Mouse (Mus musculus) limb, embryonic 10.5 days (tissue): Measurements from ENCODE around the gene Cxcr1. TPM values are rescaled to one million over a fixed set of nuclear protein-coding genes. Genes with fewer than 3 reads are reported as not detected.

ENCODE experiments used
- DNase-seq: peaks from one replicate; pipeline ENCODE4 v3.0.0-alpha.2; 2017; ENCODE audit warnings: low spot score
- H3K27ac ChIP-seq: fragments of 300-500 bp; sonication (generic); 2 replicates; pipeline ENCODE4 v1.5.1; 2016; ENCODE audit warnings: mild to moderate bottlenecking
- H3K27me3 ChIP-seq: fragments of 300-500 bp; sonication (generic); 2 replicates; pipeline ENCODE4 v1.6.1; 2016; ENCODE audit warnings: low read depth, mild to moderate bottlenecking; ENCODE audit not compliant: poor library complexity, severe bottlenecking
- H3K36me3 ChIP-seq: fragments of 300-500 bp; sonication (generic); 2 replicates; pipeline ENCODE4 v1.6.1; 2016; ENCODE audit warnings: mild to moderate bottlenecking, moderate library complexity
- H3K4me1 ChIP-seq: fragments of 300-500 bp; sonication (generic); 2 replicates; pipeline ENCODE4 v1.6.1; 2016
- H3K4me3 ChIP-seq: fragments of 300-500 bp; sonication (generic); 2 replicates; pipeline ENCODE4 v1.5.1; 2016; ENCODE audit warnings: mild to moderate bottlenecking, moderate library complexity
- H3K9me3 ChIP-seq: fragments of 300-500 bp; sonication (generic); replicated peaks from 2 replicates; pipeline ENCODE4 v1.6.1; 2016; ENCODE audit warnings: mild to moderate bottlenecking
- WGBS: fragments of 180-500 bp; shearing (Covaris S2); methylation state at CpG from one replicate; pipeline ENCODE4 v1.1.7; 2016; 5-methylcytosine and 5-hydroxymethylcytosine counted together
- polyA plus RNA-seq: library from polyadenylated mRNA; unstranded; fragments of >200 nt; fragmentation: Nextera tagmentation; extraction: Ambion mirVana; gene quantifications from 2 replicates; pipeline ENCODE4 v1.2.1, GENCODE M21; 2016

Cxcr1 gene
- polyA plus RNA-seq, result 0.10 TPM in 1 of 2 replicates, not detected in the other

DNA sequence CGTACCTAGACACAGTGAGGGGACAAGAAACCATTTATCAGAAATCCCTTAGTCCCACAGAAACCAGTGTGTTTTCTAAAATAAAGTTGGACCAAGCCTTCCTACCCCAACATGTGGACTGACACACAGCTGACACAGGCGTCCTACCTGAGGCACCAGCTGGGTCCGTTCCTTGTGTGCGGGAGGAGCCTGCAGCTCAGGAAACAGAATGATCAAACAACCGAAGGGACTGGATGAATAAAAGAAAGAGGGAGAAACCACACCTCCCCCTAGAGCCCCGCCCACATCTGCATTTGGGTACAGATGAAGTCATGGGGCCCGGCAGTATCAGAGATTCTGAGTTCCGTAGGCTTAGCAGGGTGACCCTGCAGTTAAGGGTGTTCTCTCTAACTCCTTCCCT, at the start of gene Cxcr1:
Gene Cxcr1 (minus strand): TSS at position 187 of the 400 bp plus-strand sequence.
- 74% methylated on average over 8 of the region's 8 CpGs for WGBS
- no peak within 1 kb of the TSS for H3K27ac ChIP-seq
- H3K36me3 ChIP-seq, result no peaks in the 10 kb centered on the region
- no peaks in the 10 kb centered on the region for H3K4me1 ChIP-seq
- no peak for DNase-seq
- H3K27me3 ChIP-seq, result no peaks in the 10 kb centered on the region
- no peaks in the 10 kb centered on the region for H3K9me3 ChIP-seq
- H3K4me3 ChIP-seq, result no peak within 1 kb of the TSS

DNA sequence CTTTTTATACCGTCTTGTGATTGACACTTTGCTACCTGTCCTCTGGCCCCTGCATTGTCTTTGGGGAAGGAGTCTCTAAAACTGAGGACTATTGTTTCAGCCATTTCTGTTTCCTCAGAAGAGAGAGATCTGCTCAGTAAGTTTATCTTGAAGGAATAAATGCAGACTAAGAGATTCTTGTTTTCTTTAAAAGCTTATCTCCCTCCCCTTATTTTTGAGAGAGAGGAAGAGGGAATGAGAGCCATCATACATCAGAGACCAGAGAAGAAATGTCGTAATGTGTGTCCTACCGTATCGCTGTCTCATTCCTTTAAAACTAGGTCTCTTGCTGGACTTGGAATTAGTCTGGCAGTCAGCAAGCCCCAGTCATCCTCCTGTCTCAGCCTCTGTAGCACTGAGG, 46.4 kb upstream of the Cxcr1 start:
- Histone ChIP-seq H3K4me1 (peaks cover 34% of the 10 kb centered on the region), H3K4me3 (no peak overlapping the region), H3K27ac (no peak overlapping the region), H3K36me3 (peaks cover 23% of the 10 kb centered on the region), H3K9me3 (no peaks in the 10 kb centered on the region), H3K27me3 (no peaks in the 10 kb centered on the region)
- WGBS, result 91% methylated on average over 4 of the region's 4 CpGs
- DNase-seq, result no peak

DNA sequence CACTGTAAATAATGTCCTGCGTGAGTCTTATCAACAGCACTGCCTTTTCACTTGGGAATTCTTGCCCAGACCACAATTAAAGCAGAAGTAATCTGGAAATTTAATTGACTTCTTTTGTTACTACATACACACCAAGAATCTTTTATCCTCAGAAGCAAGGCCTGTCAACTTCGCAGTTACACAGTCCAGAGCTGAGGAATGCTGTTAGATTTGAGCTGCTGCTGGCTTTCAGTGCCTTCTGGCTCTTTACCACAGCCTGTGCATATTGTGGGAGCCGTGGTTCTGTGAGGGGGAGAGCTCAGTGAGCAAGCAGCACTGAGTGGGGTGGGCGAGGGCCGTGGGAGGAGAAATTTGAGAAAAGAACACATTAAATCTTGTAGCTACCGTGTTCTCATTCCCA, 45.9 kb upstream of the Cxcr1 start:
- whole genome bisulfite sequencing, result 85% methylated on average over 6 of the region's 6 CpGs
- H3K27me3 ChIP-seq, result no peaks in the 10 kb centered on the region
- DNase-seq, result no peak
- no peak overlapping the region for H3K27ac ChIP-seq
- no peak overlapping the region for H3K4me3 ChIP-seq
- peaks cover 20% of the 10 kb centered on the region for H3K36me3 ChIP-seq
- H3K9me3 ChIP-seq, result no peaks in the 10 kb centered on the region
- peaks cover 32% of the 10 kb centered on the region for H3K4me1 ChIP-seq

GRCm38 (mm10) chr1:74239618-74240017, 45.2 kb upstream of the Cxcr1 start:
- peaks cover 20% of the 10 kb centered on the region for H3K36me3 ChIP-seq
- no peaks in the 10 kb centered on the region for H3K27me3 ChIP-seq
- no peak for DNase-seq
- no peak overlapping the region; the same call in 1 of the 2 replicates for H3K4me3 ChIP-seq
- no peaks in the 10 kb centered on the region for H3K9me3 ChIP-seq
- no peak overlapping the region for H3K27ac ChIP-seq
- WGBS, result 74% methylated on average over 11 of the region's 11 CpGs
- peaks cover 29% of the 10 kb centered on the region for H3K4me1 ChIP-seq

- Histone ChIP-seq H3K36me3 (peaks cover 20% of the 10 kb centered on the region), H3K9me3 (no peaks in the 10 kb centered on the region), H3K4me1 (peaks cover 26% of the 10 kb centered on the region), H3K27ac (no peak overlapping the region), H3K27me3 (no peaks in the 10 kb centered on the region), H3K4me3 (peak overlapping the region; percentile 26; the same call in 1 of the 2 replicates)
- WGBS, result 75% methylated on average over 7 of the region's 7 CpGs
- DNase-seq, result no peak
These were observed 44.7 kb upstream of the Cxcr1 start for GRCm38 (mm10) chr1:74239162-74239561.

- DNase-seq, result no peak
- peaks cover 19% of the 10 kb centered on the region for H3K36me3 ChIP-seq
- no peaks in the 10 kb centered on the region for H3K27me3 ChIP-seq
- 92% methylated on average over 1 of the region's 1 CpGs for WGBS
- no peaks in the 10 kb centered on the region for H3K9me3 ChIP-seq
- H3K27ac ChIP-seq, result no peak overlapping the region
- H3K4me3 ChIP-seq, result peak overlapping the region; percentile 95
- peaks cover 26% of the 10 kb centered on the region for H3K4me1 ChIP-seq
These were observed 43.7 kb upstream of the Cxcr1 start for GRCm38 (mm10) chr1:74238136-74238535.

GRCm38 (mm10) chr1:74237671-74238070, 43.2 kb upstream of the Cxcr1 start:
- no peaks in the 10 kb centered on the region for H3K27me3 ChIP-seq
- H3K27ac ChIP-seq, result peak overlapping the region; percentile 94; the same call in 1 of the 2 replicates
- DNase-seq, result no peak
- H3K4me1 ChIP-seq, result peaks cover 26% of the 10 kb centered on the region
- H3K4me3 ChIP-seq, result peak overlapping the region; percentile 95
- 56% methylated on average over 5 of the region's 5 CpGs for WGBS
- no peaks in the 10 kb centered on the region for H3K9me3 ChIP-seq
- H3K36me3 ChIP-seq, result peaks cover 16% of the 10 kb centered on the region

DNA sequence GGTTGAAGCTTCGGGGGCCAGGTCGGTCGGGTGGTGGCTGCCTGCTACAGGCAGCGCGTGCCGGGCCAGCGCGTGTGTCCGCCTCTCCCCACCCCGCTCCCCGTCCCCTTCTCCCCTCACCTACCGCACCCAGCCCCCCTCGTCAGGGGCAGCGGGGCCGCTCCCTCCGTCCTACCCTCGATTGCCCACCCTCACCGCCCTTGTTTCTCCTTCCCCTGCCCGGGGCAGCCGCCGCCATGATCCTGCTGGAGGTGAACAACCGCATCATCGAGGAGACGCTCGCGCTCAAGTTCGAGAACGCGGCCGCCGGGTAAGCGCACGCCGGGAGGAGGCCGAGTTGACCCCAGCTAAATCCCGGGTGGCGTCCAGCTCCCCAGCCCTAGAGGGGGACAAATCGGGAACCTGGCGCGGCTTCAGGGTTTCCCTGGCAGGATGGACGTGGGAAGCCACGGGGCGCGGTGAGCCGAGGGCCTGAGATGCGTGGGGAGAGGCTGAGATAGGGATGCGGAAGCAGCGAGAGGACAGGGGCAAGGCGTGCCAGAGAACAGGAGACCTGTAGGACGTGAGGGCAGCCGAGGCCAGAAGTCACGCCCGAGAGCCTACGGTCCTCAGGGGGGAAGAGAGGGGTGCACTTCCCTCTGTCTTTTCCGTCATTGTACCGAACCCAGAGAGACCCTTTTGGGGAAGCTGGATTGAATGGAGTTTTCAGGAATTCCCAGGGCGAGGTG, 42.3 kb upstream of the Cxcr1 start:
- peaks cover 26% of the 10 kb centered on the region for H3K4me1 ChIP-seq
- no peaks in the 10 kb centered on the region for H3K9me3 ChIP-seq
- peaks cover 8% of the 10 kb centered on the region; the same call in 1 of the 2 replicates for H3K36me3 ChIP-seq
- H3K27ac ChIP-seq, result peak overlapping the region; percentile 94
- H3K4me3 ChIP-seq, result peak overlapping the region; percentile 95
- peak; percentile 71 for DNase-seq
- H3K27me3 ChIP-seq, result no peaks in the 10 kb centered on the region
- under 1% methylated on average over 46 of the region's 57 CpGs for WGBS

- Histone ChIP-seq H3K27me3 (no peaks in the 10 kb centered on the region), H3K9me3 (no peaks in the 10 kb centered on the region), H3K27ac (peak within 1 kb of the TSS; percentile 94), H3K36me3 (peaks cover 6% of the 10 kb centered on the region; the same call in 1 of the 2 replicates), H3K4me3 (peak within 1 kb of the TSS; percentile 95), H3K4me1 (peaks cover 26% of the 10 kb centered on the region)
- WGBS, result 2% methylated on average over 48 of the region's 55 CpGs
- DNase-seq, result peak; percentile 99
These were observed 41.6 kb upstream of the Cxcr1 start, which contains the start of gene Arpc2 for GRCm38 (mm10) chr1:74235938-74236589. Gene Arpc2 (plus strand): TSS chr1:74236084.

DNA sequence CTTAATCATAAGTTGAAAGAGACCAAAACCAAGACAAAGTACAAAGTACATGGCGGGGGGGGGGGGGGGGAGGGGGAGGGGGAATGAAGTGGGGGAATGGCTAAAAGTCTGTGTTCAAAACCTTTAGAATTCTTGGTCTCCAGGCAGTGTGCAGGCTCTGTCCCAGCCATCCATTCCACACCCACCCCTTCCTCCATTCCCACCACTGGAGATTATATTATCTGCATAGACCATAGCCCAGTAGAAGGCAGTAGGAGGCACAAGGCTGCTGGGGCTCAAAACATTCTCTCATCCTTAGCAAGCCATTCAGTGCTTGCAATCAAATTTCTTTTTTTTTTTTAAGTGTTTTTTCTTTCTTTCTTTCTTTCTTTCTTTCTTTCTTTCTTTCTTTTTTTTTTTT, 36.6 kb upstream of the Cxcr1 start:
- Histone ChIP-seq H3K36me3 (no peaks in the 10 kb centered on the region), H3K4me1 (no peaks in the 10 kb centered on the region), H3K27me3 (no peaks in the 10 kb centered on the region), H3K27ac (no peak overlapping the region), H3K9me3 (no peaks in the 10 kb centered on the region), H3K4me3 (no peak overlapping the region)
- DNase-seq, result no peak
- 40% methylated on average over 1 of the region's 1 CpGs for WGBS

DNA sequence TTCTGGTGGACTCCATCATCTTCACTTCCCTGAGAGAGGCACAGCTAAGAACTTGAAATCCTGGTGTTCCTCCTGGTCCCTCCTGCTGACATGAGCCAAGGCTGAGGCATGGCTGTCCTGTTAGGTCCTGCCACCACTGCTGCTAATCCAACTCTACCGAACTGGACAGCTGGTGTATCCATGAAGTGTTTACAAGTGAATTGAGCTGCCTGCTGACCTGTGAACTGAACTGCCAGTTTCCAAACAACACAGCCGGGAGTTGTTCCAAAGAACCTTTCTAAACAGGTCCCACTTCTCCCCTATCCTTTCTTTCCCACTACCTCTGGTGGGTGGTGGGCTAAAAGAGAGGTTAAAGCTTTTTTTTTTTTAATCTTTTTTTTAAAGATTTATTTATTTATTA, 35.5 kb upstream of the Cxcr1 start:
- Histone ChIP-seq H3K9me3 (no peaks in the 10 kb centered on the region), H3K27ac (no peak overlapping the region), H3K36me3 (no peaks in the 10 kb centered on the region), H3K4me1 (no peaks in the 10 kb centered on the region), H3K4me3 (no peak overlapping the region), H3K27me3 (no peaks in the 10 kb centered on the region)
- 77% methylated on average over 2 of the region's 2 CpGs for WGBS
- DNase-seq, result no peak

GRCm38 (mm10) chr1:74227317-74227716, 32.9 kb upstream of the Cxcr1 start:
- no peaks in the 10 kb centered on the region for H3K27me3 ChIP-seq
- no peak overlapping the region for H3K4me3 ChIP-seq
- H3K9me3 ChIP-seq, result no peaks in the 10 kb centered on the region
- no peak overlapping the region for H3K27ac ChIP-seq
- DNase-seq, result no peak
- WGBS, result 85% methylated on average over 7 of the region's 7 CpGs
- no peaks in the 10 kb centered on the region for H3K36me3 ChIP-seq
- no peaks in the 10 kb centered on the region for H3K4me1 ChIP-seq

GRCm38 (mm10) chr1:74219922-74220321, 25.5 kb upstream of the Cxcr1 start:
- no peaks in the 10 kb centered on the region for H3K9me3 ChIP-seq
- no peaks in the 10 kb centered on the region for H3K4me1 ChIP-seq
- no peak overlapping the region for H3K4me3 ChIP-seq
- H3K27ac ChIP-seq, result no peak overlapping the region
- no peaks in the 10 kb centered on the region for H3K27me3 ChIP-seq
- DNase-seq, result no peak
- no peaks in the 10 kb centered on the region for H3K36me3 ChIP-seq
- WGBS, result 89% methylated on average over 7 of the region's 7 CpGs
